Mouse (Mus musculus): ENCODE results near the gene Galnt13.

DNA sequence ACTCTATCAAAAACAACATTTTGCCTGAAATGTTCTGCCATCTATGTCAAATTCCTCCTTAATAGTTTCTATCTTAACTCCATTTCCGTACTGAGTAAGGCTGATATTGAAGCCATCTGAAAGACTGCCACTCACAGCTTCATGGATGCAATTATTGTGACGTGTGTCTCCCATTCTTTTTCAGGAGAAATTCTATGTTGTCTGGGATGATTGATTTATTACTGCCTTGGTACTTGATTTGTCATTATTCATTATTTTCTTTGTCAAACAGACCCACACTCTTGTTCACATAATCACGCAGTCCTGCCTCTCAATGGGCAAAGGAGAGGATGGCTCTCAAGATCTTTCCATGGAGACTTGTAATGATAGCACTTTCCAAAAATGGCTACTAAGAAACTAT is 671.7 kb downstream of the Galnt13 start:
- TF ChIP-seq CTCF (IDR thresholded peaks at IDR 0.05; ENCODE audit: low read depth, low read length) (no peak), POLR2A (IDR thresholded peaks at IDR 0.05; ENCODE audit: insufficient read depth, low read length) (no peak)
